Mouse (Mus musculus) kidney, adult 2 months (tissue): ENCODE measurements around the gene Hapln2.

ENCODE experiments used
- CTCF ChIP-seq: fragments of 200-500 bp; conservative IDR thresholded peaks from 2 replicates; pipeline ENCODE4 v1.5.1; 2011; ENCODE audit warnings: low read depth, mild to moderate bottlenecking, control low read depth, low read length, moderate library complexity, mixed read lengths; ENCODE audit not compliant: insufficient read depth, insufficient read length
- POLR2A ChIP-seq: fragments of 200-500 bp; IDR thresholded peaks from one replicate; pipeline ENCODE4 v1.6.1; 2011; ENCODE audit warnings: low read depth, low read length, control low read depth

- TF ChIP-seq POLR2A (no peak), CTCF (no peak)
Measured at GRCm38 (mm10) chr3:87974381-87974987, 52.9 kb downstream of the Hapln2 start.
